Mouse (Mus musculus) ES-Bruce4 (cell line): ENCODE data around the gene Grb14.

Experiments used
- CTCF ChIP-seq: IDR thresholded peaks from one replicate; pipeline ENCODE4 v1.8.1; 2011; ENCODE audit warnings: low read depth, low read length
- POLR2A ChIP-seq: IDR thresholded peaks from one replicate; pipeline ENCODE4 v1.8.1; 2011; ENCODE audit warnings: low read length; ENCODE audit not compliant: insufficient read depth

DNA sequence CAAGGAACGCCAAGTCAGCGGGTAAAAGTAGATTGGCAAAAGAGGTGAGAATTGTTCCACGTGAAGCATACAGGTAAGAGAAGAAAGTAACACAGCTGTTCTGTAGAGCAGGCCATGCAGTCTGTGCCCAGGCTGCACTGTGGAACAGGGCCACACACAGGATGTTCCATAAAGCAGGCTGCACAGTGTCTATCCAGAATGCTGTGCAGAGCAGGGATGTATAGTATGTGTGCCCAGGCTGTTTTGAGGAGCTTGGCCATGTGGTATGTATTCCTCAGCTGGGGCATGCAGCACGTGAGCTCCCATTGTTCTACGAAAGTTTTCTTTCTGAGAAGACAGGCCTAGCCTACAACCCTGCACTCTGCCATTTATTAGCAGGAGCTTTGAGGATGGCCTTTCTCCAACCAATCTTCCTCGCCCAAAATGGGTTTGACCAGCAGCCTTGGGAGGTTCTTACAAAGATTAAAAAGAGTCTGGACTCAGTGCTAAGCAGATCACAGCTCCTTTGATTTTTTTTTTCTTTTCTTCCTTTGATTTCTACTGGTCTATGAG is 57.8 kb downstream of the Grb14 start:
- TF ChIP-seq POLR2A (no peak), CTCF (no peak)
